Mouse (Mus musculus) liver, postnatal 0 days (tissue): ENCODE measurements around the gene BC024978.

Experiments
- CTCF ChIP-seq: sonication (generic); IDR thresholded peaks from 2 replicates; pipeline ENCODE4 v1.5.1; 2016; ENCODE audit warnings: antibody characterized with exemption, low read depth
- EP300 ChIP-seq: IDR thresholded peaks from 2 replicates; pipeline ENCODE4 v1.6.1; 2016; ENCODE audit warnings: antibody characterized with exemption, low read depth, mild to moderate bottlenecking

GRCm38 (mm10) chr7:27161744-27162143, 33.8 kb upstream of the BC024978 start:
- TF ChIP-seq CTCF, result no peak
- TF ChIP-seq EP300, result no peak
